Mouse (Mus musculus): ENCODE results near the gene Tbc1d22a. TPM values are rescaled to one million over a fixed set of nuclear protein-coding genes. Genes with fewer than 3 reads are reported as not detected.

Gene Tbc1d22a
- total RNA-seq, 1 experiment from 2014 or later = 14.6 TPM

GRCm38 (mm10) chr15:86468082-86468481 lies 253.8 kb downstream of the Tbc1d22a start:
- ATAC-seq (replicated peaks in 1 of 2; ENCODE audit: insufficient read depth in 1 of 2, low FRiP score in 2 of 2, low TSS enrichment in 1 of 2, low read depth in 1 of 2, poor library complexity in 2 of 2, severe bottlenecking in 2 of 2) = no peak

GRCm38 (mm10) chr15:86471136-86471535 lies 256.9 kb downstream of the Tbc1d22a start:
- ATAC-seq (replicated peaks in 1 of 2; ENCODE audit: insufficient read depth in 1 of 2, low FRiP score in 2 of 2, low TSS enrichment in 1 of 2, low read depth in 1 of 2, poor library complexity in 2 of 2, severe bottlenecking in 2 of 2) = no peak

DNA sequence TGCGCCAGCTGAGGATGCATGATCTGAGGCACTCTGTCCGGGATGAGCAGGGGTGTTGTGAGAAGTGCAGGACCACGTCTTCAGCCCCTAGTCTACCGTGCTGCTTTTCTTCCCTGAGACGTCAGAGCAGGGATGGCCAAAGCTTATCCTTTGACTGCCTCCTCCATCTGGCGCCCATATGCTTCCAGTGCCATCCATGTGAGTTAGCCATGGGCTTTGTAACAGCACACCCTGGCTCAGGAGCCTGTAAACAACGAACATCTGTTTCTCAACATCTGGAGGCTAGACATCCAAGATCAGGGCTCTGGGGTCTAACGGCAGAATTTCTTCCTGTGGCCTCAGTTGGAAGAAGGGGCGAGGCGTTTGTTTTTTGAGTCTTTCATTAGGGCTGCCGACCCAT lies 259.2 kb downstream of the Tbc1d22a start:
- ATAC-seq (replicated peaks in 1 of 2; ENCODE audit: insufficient read depth in 1 of 2, low FRiP score in 2 of 2, low TSS enrichment in 1 of 2, low read depth in 1 of 2, poor library complexity in 2 of 2, severe bottlenecking in 2 of 2) = no peak

- ATAC-seq (replicated peaks in 1 of 2; ENCODE audit: insufficient read depth in 1 of 2, low FRiP score in 2 of 2, low TSS enrichment in 1 of 2, low read depth in 1 of 2, poor library complexity in 2 of 2, severe bottlenecking in 2 of 2) = no peak
Observed at GRCm38 (mm10) chr15:86474951-86475350, 260.7 kb downstream of the Tbc1d22a start.

GRCm38 (mm10) chr15:86476483-86476882 lies 262.2 kb downstream of the Tbc1d22a start:
- no peak for ATAC-seq (replicated peaks in 1 of 2; ENCODE audit: insufficient read depth in 1 of 2, low FRiP score in 2 of 2, low TSS enrichment in 1 of 2, low read depth in 1 of 2, poor library complexity in 2 of 2, severe bottlenecking in 2 of 2)

DNA sequence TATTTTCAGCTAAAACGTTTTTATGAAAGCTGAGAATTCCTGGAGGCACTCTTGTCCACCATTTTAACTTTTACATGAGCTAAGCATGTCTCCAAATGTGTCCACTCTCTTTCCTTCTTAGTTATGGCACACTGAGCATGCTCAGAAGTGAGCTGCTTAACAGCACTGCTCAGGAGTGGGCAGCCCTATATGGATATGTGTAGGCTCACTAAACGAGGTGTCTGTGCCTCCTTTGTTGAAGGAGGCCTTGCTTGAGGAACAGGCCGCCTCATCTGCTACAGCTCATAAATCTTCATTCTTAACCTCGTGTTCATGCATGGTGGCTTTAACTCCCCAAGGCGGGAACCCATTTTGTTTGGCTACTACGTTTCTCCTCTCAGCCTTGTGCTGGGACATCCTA lies 262.8 kb downstream of the Tbc1d22a start:
- no peak for ATAC-seq (replicated peaks in 1 of 2; ENCODE audit: insufficient read depth in 1 of 2, low FRiP score in 2 of 2, low TSS enrichment in 1 of 2, low read depth in 1 of 2, poor library complexity in 2 of 2, severe bottlenecking in 2 of 2)

DNA sequence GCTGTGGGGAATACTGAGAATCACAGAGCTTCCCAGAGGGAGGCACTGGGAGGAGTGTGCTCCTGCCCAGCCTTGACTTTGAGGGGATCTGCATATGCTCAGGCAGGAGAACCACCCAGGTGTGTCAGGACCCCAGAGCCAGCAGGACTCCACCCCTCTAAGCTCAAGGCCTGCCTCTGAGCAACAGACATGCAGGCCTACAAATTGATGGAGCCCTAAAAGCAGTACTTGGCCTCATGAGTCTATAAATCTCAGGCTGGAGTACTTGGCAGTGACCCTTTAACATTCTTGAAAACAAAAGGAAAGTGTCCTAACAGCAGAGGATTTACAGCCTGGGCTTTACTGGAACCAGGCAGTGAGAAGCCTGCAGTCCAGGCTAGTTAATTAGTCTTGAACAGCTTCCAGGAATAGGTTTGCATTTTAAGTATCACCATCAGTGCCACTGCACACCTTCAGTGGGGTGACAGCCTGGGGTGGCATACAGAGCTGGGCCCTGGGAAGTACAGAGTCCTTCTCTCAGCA lies 263.3 kb downstream of the Tbc1d22a start:
- ATAC-seq (replicated peaks in 1 of 2; ENCODE audit: insufficient read depth in 1 of 2, low FRiP score in 2 of 2, low TSS enrichment in 1 of 2, low read depth in 1 of 2, poor library complexity in 2 of 2, severe bottlenecking in 2 of 2) = no peak

GRCm38 (mm10) chr15:86478685-86479502 lies 264.6 kb downstream of the Tbc1d22a start:
- ATAC-seq (replicated peaks in 1 of 2; ENCODE audit: insufficient read depth in 1 of 2, low FRiP score in 2 of 2, low TSS enrichment in 1 of 2, low read depth in 1 of 2, poor library complexity in 2 of 2, severe bottlenecking in 2 of 2) = no peak

GRCm38 (mm10) chr15:86482362-86482761 lies 268.1 kb downstream of the Tbc1d22a start:
- ATAC-seq (replicated peaks in 1 of 2; ENCODE audit: insufficient read depth in 1 of 2, low FRiP score in 2 of 2, low TSS enrichment in 1 of 2, low read depth in 1 of 2, poor library complexity in 2 of 2, severe bottlenecking in 2 of 2) = no peak

GRCm38 (mm10) chr15:86485815-86486214 lies 271.6 kb downstream of the Tbc1d22a start:
- peak in 1 of 2 experiments; percentile 35; a peak in 2 of 4 replicates for ATAC-seq (replicated peaks in 1 of 2; ENCODE audit: insufficient read depth in 1 of 2, low FRiP score in 2 of 2, low TSS enrichment in 1 of 2, low read depth in 1 of 2, poor library complexity in 2 of 2, severe bottlenecking in 2 of 2)

- no peak for ATAC-seq (replicated peaks in 1 of 2; ENCODE audit: insufficient read depth in 1 of 2, low FRiP score in 2 of 2, low TSS enrichment in 1 of 2, low read depth in 1 of 2, poor library complexity in 2 of 2, severe bottlenecking in 2 of 2)
Observed at GRCm38 (mm10) chr15:86487359-86487758, 273.1 kb downstream of the Tbc1d22a start.

DNA sequence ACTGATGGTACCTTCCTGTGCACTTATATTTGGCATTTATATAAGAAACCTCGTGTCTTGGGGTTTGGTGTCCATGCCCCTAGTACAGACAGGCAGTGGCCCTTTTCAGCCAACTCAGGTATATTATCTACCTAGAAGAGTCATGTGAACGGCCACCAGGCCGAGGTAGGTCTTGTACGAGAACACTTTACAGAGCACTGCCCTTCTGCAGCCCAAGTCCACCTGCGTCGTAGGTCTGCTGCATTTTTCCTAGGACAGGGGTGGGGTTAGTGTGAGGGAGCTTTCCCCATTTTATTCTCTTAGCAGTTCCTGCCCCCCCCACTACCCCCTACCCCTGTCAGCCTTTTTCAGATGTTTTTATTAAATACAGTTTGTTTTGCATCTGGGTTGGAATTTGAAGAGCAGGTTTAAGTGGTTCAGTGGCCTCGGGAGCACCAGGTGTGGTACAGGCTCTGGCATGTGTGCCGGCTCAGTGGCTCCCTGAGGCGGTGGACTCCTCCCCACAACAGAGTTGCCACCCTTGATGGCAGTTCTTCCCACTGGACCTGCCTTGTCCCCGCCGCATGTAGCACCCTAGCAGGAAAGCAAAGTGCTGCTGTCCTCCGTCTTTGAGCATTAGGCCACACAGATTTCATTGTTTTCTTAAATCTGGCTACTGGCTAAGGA lies 277.3 kb downstream of the Tbc1d22a start:
- ATAC-seq (replicated peaks in 1 of 2; ENCODE audit: insufficient read depth in 1 of 2, low FRiP score in 2 of 2, low TSS enrichment in 1 of 2, low read depth in 1 of 2, poor library complexity in 2 of 2, severe bottlenecking in 2 of 2) = no peak

- no peak for ATAC-seq (replicated peaks in 1 of 2; ENCODE audit: insufficient read depth in 1 of 2, low FRiP score in 2 of 2, low TSS enrichment in 1 of 2, low read depth in 1 of 2, poor library complexity in 2 of 2, severe bottlenecking in 2 of 2)
Observed at GRCm38 (mm10) chr15:86492636-86493035, 278.4 kb downstream of the Tbc1d22a start.

DNA sequence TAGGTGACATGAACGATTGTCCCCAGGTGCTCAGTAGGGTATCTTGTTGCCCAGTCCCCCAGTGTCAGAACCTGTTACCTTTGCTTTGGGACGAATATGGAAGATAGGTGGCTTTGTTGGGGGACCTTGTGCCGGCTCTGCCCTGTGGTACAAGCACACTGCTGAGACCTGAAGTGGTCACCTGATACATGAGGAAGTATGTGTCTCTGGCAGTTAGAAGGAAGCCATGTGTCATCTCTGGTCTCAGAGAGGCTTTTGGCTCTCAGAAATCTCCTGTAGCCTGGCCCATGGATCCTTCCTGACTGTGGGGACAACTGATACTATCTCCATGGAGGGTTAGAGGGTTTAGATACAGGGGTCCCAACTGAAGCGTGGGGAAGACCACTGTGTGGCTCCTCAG lies 281.9 kb downstream of the Tbc1d22a start:
- ATAC-seq (replicated peaks in 1 of 2; ENCODE audit: insufficient read depth in 1 of 2, low FRiP score in 2 of 2, low TSS enrichment in 1 of 2, low read depth in 1 of 2, poor library complexity in 2 of 2, severe bottlenecking in 2 of 2) = no peak

DNA sequence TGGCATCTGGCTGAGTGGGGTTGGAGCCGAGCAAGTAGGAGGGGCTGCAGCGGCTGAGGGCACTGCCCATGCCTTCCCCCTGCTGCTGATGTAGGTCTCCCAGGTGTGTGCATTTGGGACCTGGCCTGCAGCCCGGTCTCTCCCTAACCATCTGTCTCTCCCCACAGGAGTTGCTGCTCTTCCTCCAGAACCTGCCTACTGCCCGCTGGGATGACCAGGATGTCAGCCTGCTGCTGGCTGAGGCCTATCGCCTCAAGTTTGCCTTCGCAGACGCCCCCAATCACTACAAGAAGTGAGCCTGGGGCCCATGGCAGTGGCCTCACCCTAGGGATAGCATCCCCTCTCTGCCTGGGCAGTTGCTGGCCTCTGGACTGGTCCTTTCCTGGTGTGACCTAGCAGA lies 282.4 kb downstream of the Tbc1d22a start:
- no peak for ATAC-seq (replicated peaks in 1 of 2; ENCODE audit: insufficient read depth in 1 of 2, low FRiP score in 2 of 2, low TSS enrichment in 1 of 2, low read depth in 1 of 2, poor library complexity in 2 of 2, severe bottlenecking in 2 of 2)

DNA sequence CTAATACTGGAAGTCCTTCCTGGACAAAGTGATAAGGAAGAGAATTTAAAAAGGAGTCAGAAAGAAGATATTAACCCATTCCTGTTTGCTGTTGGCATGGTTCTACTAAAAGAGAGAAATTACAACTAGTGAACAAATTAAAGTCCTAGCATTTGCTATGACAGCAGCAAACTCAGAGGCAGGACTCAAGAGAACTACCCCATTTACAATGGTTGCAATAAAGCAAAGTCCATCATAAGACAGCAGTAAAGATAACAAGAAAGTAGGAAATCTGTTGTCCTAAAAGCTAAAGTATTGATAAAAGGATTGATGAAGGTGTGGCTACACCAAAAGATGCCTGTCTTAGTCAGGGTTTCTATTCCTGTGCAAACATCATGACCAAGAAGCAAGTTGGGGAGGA lies 286.3 kb downstream of the Tbc1d22a start:
- no peak for ATAC-seq (replicated peaks in 1 of 2; ENCODE audit: insufficient read depth in 1 of 2, low FRiP score in 2 of 2, low TSS enrichment in 1 of 2, low read depth in 1 of 2, poor library complexity in 2 of 2, severe bottlenecking in 2 of 2)

- ATAC-seq (replicated peaks in 1 of 2; ENCODE audit: insufficient read depth in 1 of 2, low FRiP score in 2 of 2, low TSS enrichment in 1 of 2, low read depth in 1 of 2, poor library complexity in 2 of 2, severe bottlenecking in 2 of 2) = no peak
Observed at GRCm38 (mm10) chr15:86503413-86503812, 289.2 kb downstream of the Tbc1d22a start.

GRCm38 (mm10) chr15:86506666-86507065 lies 292.4 kb downstream of the Tbc1d22a start:
- ATAC-seq (replicated peaks in 1 of 2; ENCODE audit: insufficient read depth in 1 of 2, low FRiP score in 2 of 2, low TSS enrichment in 1 of 2, low read depth in 1 of 2, poor library complexity in 2 of 2, severe bottlenecking in 2 of 2) = no peak

Measured in hematopoietic stem cell, adult 5-6 weeks (primary cell).